Mouse (Mus musculus): Measurements from ENCODE around the gene Ifitm7. TPM values are rescaled to one million over a fixed set of nuclear protein-coding genes. Genes with fewer than 3 reads are reported as not detected.
"Not testable (repeated sequence)": the region's sequence is repeated elsewhere in the genome, so short reads cannot be mapped to it uniquely, and the experiment has no call there.

Ifitm7 gene
- polyA plus RNA-seq, 1 experiment from 2014 or later, result not detected

GRCm38 (mm10) chr16:13976358-13976896, 10.3 kb downstream of the Ifitm7 start:
- ATAC-seq (ENCODE audit: extremely low read depth, insufficient number of reproducible peaks, low FRiP score, low TSS enrichment); H3K9me3 ChIP-seq: not testable (repeated sequence)
- 78% methylated on average over 4 of the region's 4 CpGs for WGBS

GRCm38 (mm10) chr16:13972051-13972450, 14.6 kb downstream of the Ifitm7 start:
- Histone ChIP-seq H3K4me2 (no peak overlapping the region), H3K9me3 (peaks cover 6% of the 10 kb centered on the region; the same call in 1 of the 2 replicates), H3K4me1 (no peaks in the 10 kb centered on the region), H3K4me3 (no peak overlapping the region), H3K9ac (no peak overlapping the region), H3K36me3 (no peaks in the 10 kb centered on the region), H3K27me3 (replicated peaks) (no peaks in the 10 kb centered on the region), H3K27ac (replicated peaks) (no peak overlapping the region)
- ATAC-seq (ENCODE audit: extremely low read depth, insufficient number of reproducible peaks, low FRiP score, low TSS enrichment), result no peak
- WGBS, result 82% methylated on average over 8 of the region's 8 CpGs

More at GRCm38 (mm10) chr16:13976358-13976896, 10.3 kb downstream of the Ifitm7 start:
- H3K4me1 ChIP-seq; H3K36me3 ChIP-seq; H3K9ac ChIP-seq; H3K27ac ChIP-seq (replicated peaks); H3K4me3 ChIP-seq; H3K27me3 ChIP-seq (replicated peaks); H3K4me2 ChIP-seq: not testable (repeated sequence)

GRCm38 (mm10) chr16:13969096-13969495, 17.6 kb downstream of the Ifitm7 start:
- Histone ChIP-seq H3K27ac (replicated peaks) (no peak overlapping the region), H3K27me3 (replicated peaks) (no peaks in the 10 kb centered on the region), H3K9me3 (no peaks in the 10 kb centered on the region), H3K9ac (no peak overlapping the region), H3K4me2 (no peak overlapping the region), H3K4me1 (no peaks in the 10 kb centered on the region), H3K4me3 (no peak overlapping the region), H3K36me3 (no peaks in the 10 kb centered on the region)
- no peak for ATAC-seq (ENCODE audit: extremely low read depth, insufficient number of reproducible peaks, low FRiP score, low TSS enrichment)
- 77% methylated on average over 1 of the region's 1 CpGs for WGBS

GRCm38 (mm10) chr16:13962053-13962452, 24.6 kb downstream of the Ifitm7 start:
- H3K27me3 ChIP-seq (replicated peaks), result no peaks in the 10 kb centered on the region
- no peak overlapping the region for H3K4me2 ChIP-seq
- no peak overlapping the region for H3K4me3 ChIP-seq
- H3K27ac ChIP-seq (replicated peaks), result no peak overlapping the region
- no peak overlapping the region for H3K9ac ChIP-seq
- H3K36me3 ChIP-seq, result no peaks in the 10 kb centered on the region
- WGBS, result 21% methylated on average over 1 of the region's 1 CpGs
- H3K9me3 ChIP-seq, result no peaks in the 10 kb centered on the region
- H3K4me1 ChIP-seq, result no peaks in the 10 kb centered on the region
- no peak for ATAC-seq (ENCODE audit: extremely low read depth, insufficient number of reproducible peaks, low FRiP score, low TSS enrichment)

- Histone ChIP-seq H3K4me3 (no peak overlapping the region), H3K36me3 (no peaks in the 10 kb centered on the region), H3K9ac (no peak overlapping the region), H3K4me2 (no peak overlapping the region), H3K4me1 (no peaks in the 10 kb centered on the region), H3K9me3 (no peaks in the 10 kb centered on the region), H3K27me3 (replicated peaks) (no peaks in the 10 kb centered on the region), H3K27ac (replicated peaks) (no peak overlapping the region)
- WGBS, result 67% methylated on average over 3 of the region's 3 CpGs
- ATAC-seq (ENCODE audit: extremely low read depth, insufficient number of reproducible peaks, low FRiP score, low TSS enrichment), result no peak
These were observed 35.4 kb downstream of the Ifitm7 start for GRCm38 (mm10) chr16:13951245-13951644.

- no peak overlapping the region for H3K4me2 ChIP-seq
- no peak overlapping the region for H3K27ac ChIP-seq (replicated peaks)
- H3K36me3 ChIP-seq, result no peaks in the 10 kb centered on the region
- ATAC-seq (ENCODE audit: extremely low read depth, insufficient number of reproducible peaks, low FRiP score, low TSS enrichment), result no peak
- H3K27me3 ChIP-seq (replicated peaks), result peaks cover 13% of the 10 kb centered on the region
- H3K9ac ChIP-seq, result no peak overlapping the region
- peaks cover 5% of the 10 kb centered on the region; the same call in 1 of the 2 replicates for H3K4me1 ChIP-seq
- H3K4me3 ChIP-seq, result no peak overlapping the region
- 92% methylated on average over 1 of the region's 1 CpGs for WGBS
- no peaks in the 10 kb centered on the region for H3K9me3 ChIP-seq
These were observed 40.4 kb downstream of the Ifitm7 start for GRCm38 (mm10) chr16:13946306-13946705.

GRCm38 (mm10) chr16:13945153-13945552, 41.5 kb downstream of the Ifitm7 start:
- peaks cover 23% of the 10 kb centered on the region for H3K27me3 ChIP-seq (replicated peaks)
- no peaks in the 10 kb centered on the region for H3K36me3 ChIP-seq
- ATAC-seq (ENCODE audit: extremely low read depth, insufficient number of reproducible peaks, low FRiP score, low TSS enrichment), result no peak
- peaks cover 12% of the 10 kb centered on the region for H3K4me1 ChIP-seq
- H3K27ac ChIP-seq (replicated peaks), result no peak overlapping the region
- no peak overlapping the region for H3K9ac ChIP-seq
- 56% methylated on average over 4 of the region's 4 CpGs for WGBS
- H3K4me3 ChIP-seq, result no peak overlapping the region
- H3K9me3 ChIP-seq, result no peaks in the 10 kb centered on the region
- H3K4me2 ChIP-seq, result no peak overlapping the region

GRCm38 (mm10) chr16:13944752-13945151, 41.9 kb downstream of the Ifitm7 start:
- WGBS, result 67% methylated on average over 5 of the region's 5 CpGs
- Histone ChIP-seq H3K27me3 (replicated peaks) (peaks cover 23% of the 10 kb centered on the region), H3K4me1 (peaks cover 12% of the 10 kb centered on the region), H3K36me3 (no peaks in the 10 kb centered on the region), H3K9me3 (no peaks in the 10 kb centered on the region), H3K27ac (replicated peaks) (no peak overlapping the region), H3K4me3 (no peak overlapping the region), H3K4me2 (no peak overlapping the region), H3K9ac (no peak overlapping the region)
- ATAC-seq (ENCODE audit: extremely low read depth, insufficient number of reproducible peaks, low FRiP score, low TSS enrichment), result no peak

GRCm38 (mm10) chr16:13944178-13944577, 42.5 kb downstream of the Ifitm7 start:
- 47% methylated on average over 4 of the region's 4 CpGs for WGBS

GRCm38 (mm10) chr16:13940847-13941395, 45.8 kb downstream of the Ifitm7 start:
- Histone ChIP-seq H3K27ac (replicated peaks) (no peak overlapping the region), H3K4me1 (peaks cover 12% of the 10 kb centered on the region), H3K4me2 (peak overlapping the region; percentile 99), H3K27me3 (replicated peaks) (peaks cover 23% of the 10 kb centered on the region), H3K4me3 (peak overlapping the region; percentile 72), H3K9ac (peak overlapping the region; percentile 79), H3K9me3 (no peaks in the 10 kb centered on the region), H3K36me3 (no peaks in the 10 kb centered on the region)
- WGBS, result 2% methylated on average over 34 of the region's 34 CpGs
- no peak for ATAC-seq (ENCODE audit: extremely low read depth, insufficient number of reproducible peaks, low FRiP score, low TSS enrichment)

More at GRCm38 (mm10) chr16:13944178-13944577, 42.5 kb downstream of the Ifitm7 start:
- Histone ChIP-seq H3K36me3 (no peaks in the 10 kb centered on the region), H3K9ac (no peak overlapping the region), H3K4me1 (peaks cover 12% of the 10 kb centered on the region), H3K27me3 (replicated peaks) (peaks cover 23% of the 10 kb centered on the region), H3K4me2 (no peak overlapping the region), H3K9me3 (no peaks in the 10 kb centered on the region), H3K4me3 (no peak overlapping the region), H3K27ac (replicated peaks) (no peak overlapping the region)
- no peak for ATAC-seq (ENCODE audit: extremely low read depth, insufficient number of reproducible peaks, low FRiP score, low TSS enrichment)

GRCm38 (mm10) chr16:13940139-13940846, 46.4 kb downstream of the Ifitm7 start:
- H3K4me2 ChIP-seq, result peak overlapping the region; percentile 99
- H3K9me3 ChIP-seq, result no peaks in the 10 kb centered on the region
- H3K27ac ChIP-seq (replicated peaks), result no peak overlapping the region
- 5% methylated on average over 28 of the region's 28 CpGs for WGBS
- no peak for ATAC-seq (ENCODE audit: extremely low read depth, insufficient number of reproducible peaks, low FRiP score, low TSS enrichment)
- peaks cover 12% of the 10 kb centered on the region for H3K4me1 ChIP-seq
- no peaks in the 10 kb centered on the region for H3K36me3 ChIP-seq
- peaks cover 23% of the 10 kb centered on the region for H3K27me3 ChIP-seq (replicated peaks)
- H3K9ac ChIP-seq, result peak overlapping the region; percentile 79
- H3K4me3 ChIP-seq, result peak overlapping the region; percentile 72
